Mouse (Mus musculus) heart, embryonic 14.5 days (tissue): Measurements from ENCODE around the gene Sod2. TPM values are rescaled to one million over a fixed set of nuclear protein-coding genes. Genes with fewer than 3 reads are reported as not detected.
"Not testable (repeated sequence)": the region's sequence is repeated elsewhere in the genome, so short reads cannot be mapped to it uniquely, and the experiment has no call there.

Source experiments
- ATAC-seq: fragments of 200-750 bp; cut with Nextera tagmentation; 2 replicates; pipeline ENCODE4 v1.8.0; 2017; ENCODE audit warnings: low read depth, moderate TSS enrichment; ENCODE audit not compliant: insufficient number of reproducible peaks, insufficient read depth, low FRiP score
- H3K27ac ChIP-seq, 2 experiments: fragments of 200-500 bp in 1 of 2; fragments of 300-500 bp in 1 of 2; sonication (generic) in 1 of 2; replicated peaks in 1 of 2; 2 replicates each; pipeline ENCODE4 v1.5.1; 2012 to 2014; ENCODE audit warnings: low read depth in 2 of 2, low read length in 2 of 2, control low read depth in 1 of 2, mild to moderate bottlenecking in 1 of 2, mixed read lengths in 1 of 2; ENCODE audit not compliant: control insufficient read depth in 1 of 2, insufficient read depth in 1 of 2
- H3K27me3 ChIP-seq: fragments of 300-500 bp; sonication (generic); 2 replicates; pipeline ENCODE4 v1.6.1; 2014; ENCODE audit warnings: mild to moderate bottlenecking, low read length, control low read depth; ENCODE audit not compliant: control insufficient read depth, insufficient read depth
- H3K36me3 ChIP-seq: fragments of 300-500 bp; sonication (generic); 2 replicates; pipeline ENCODE4 v1.6.1; 2014; ENCODE audit warnings: mild to moderate bottlenecking, control low read depth, low read length, mixed read lengths; ENCODE audit not compliant: control insufficient read depth, insufficient read depth
- H3K4me1 ChIP-seq, 2 experiments: fragments of 200-500 bp in 1 of 2; fragments of 300-500 bp in 1 of 2; sonication (generic) in 1 of 2; 2 replicates each; pipeline ENCODE4 v1.6.1; 2012 to 2014; ENCODE audit warnings: low read length in 2 of 2, control low read depth in 1 of 2, mixed read lengths in 1 of 2; ENCODE audit not compliant: control insufficient read depth in 2 of 2, insufficient read depth in 2 of 2
- H3K4me2 ChIP-seq: fragments of 300-500 bp; sonication (generic); 2 replicates; pipeline ENCODE4 v1.6.1; 2014; ENCODE audit warnings: mild to moderate bottlenecking, low read length
- H3K4me3 ChIP-seq, 2 experiments: fragments of 200-500 bp in 1 of 2; fragments of 300-500 bp in 1 of 2; sonication (generic) in 1 of 2; 2 replicates each; pipeline ENCODE4 v1.5.1; 2012 to 2014; ENCODE audit warnings: low read length in 2 of 2, mild to moderate bottlenecking in 2 of 2, control low read depth in 1 of 2, low read depth in 1 of 2, moderate library complexity in 1 of 2; ENCODE audit not compliant: control insufficient read depth in 1 of 2, insufficient read depth in 1 of 2
- H3K9ac ChIP-seq: fragments of 300-500 bp; sonication (generic); 2 replicates; pipeline ENCODE4 v1.6.1; 2014; ENCODE audit warnings: mild to moderate bottlenecking, low read length
- H3K9me3 ChIP-seq: fragments of 300-500 bp; sonication (generic); 2 replicates; pipeline ENCODE4 v1.6.1; 2016; ENCODE audit warnings: low read length, control low read depth; ENCODE audit not compliant: control insufficient read depth
- WGBS: fragments of 180-500 bp; shearing (Covaris S2); extraction: QIAGEN DNeasy Blood & Tissue Kit; methylation state at CpG from one replicate; pipeline ENCODE4 v1.1.7; 2014; 5-methylcytosine and 5-hydroxymethylcytosine counted together
- polyA plus RNA-seq: library from polyadenylated mRNA; unstranded; fragments of >200 nt; fragmentation: Nextera tagmentation; extraction: Ambion mirVana; gene quantifications from 2 replicates; pipeline ENCODE4 v1.2.1, GENCODE M21; 2014

Sod2 gene
- polyA plus RNA-seq, 1 experiment from 2014 or later = 533 TPM

DNA sequence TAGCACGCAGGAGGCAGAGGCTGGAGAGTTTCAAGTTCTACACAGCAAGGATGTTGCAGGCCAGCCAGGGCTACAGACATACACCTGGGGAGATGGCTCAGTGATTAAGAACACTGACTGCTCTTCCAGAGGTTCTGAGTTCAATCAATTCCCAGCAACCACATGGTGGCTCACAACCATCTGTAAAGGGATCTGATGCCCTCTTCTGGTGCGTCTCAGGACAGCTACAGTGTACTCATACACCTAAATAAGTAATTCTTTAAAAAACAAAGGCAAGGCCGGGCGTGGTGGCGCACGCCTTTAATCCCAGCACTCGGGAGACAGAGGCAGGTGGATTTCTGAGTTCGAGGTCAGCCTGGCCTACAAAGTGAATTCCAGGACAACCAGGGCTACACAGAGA lies 18.6 kb upstream of the Sod2 start:
- H3K9ac ChIP-seq, H3K27ac ChIP-seq, H3K9me3 ChIP-seq, H3K4me3 ChIP-seq, ATAC-seq, H3K27me3 ChIP-seq, H3K4me2 ChIP-seq, H3K4me1 ChIP-seq: not testable (repeated sequence)
- H3K36me3 ChIP-seq = peaks cover 34% of the 10 kb centered on the region
- WGBS = 94% methylated on average over 8 of the region's 8 CpGs

GRCm38 (mm10) chr17:12990567-12991145 lies 16.0 kb upstream of the Sod2 start:
- 50% methylated on average over 8 of the region's 8 CpGs for WGBS
- peaks cover 11% of the 10 kb centered on the region for H3K36me3 ChIP-seq
- no peaks in the 10 kb centered on the region for H3K9me3 ChIP-seq
- peak overlapping the region; percentile 93 to 96 for H3K4me3 ChIP-seq
- H3K4me1 ChIP-seq = peaks cover 3 to 13% of the 10 kb centered on the region in 2 experiments; a peak in 3 of 4 replicates
- no peaks in the 10 kb centered on the region for H3K27me3 ChIP-seq
- peak overlapping the region; percentile 99 for H3K9ac ChIP-seq
- peak overlapping the region in 1 of 2 experiments; percentile 99; a peak in 2 of 4 replicates for H3K27ac ChIP-seq
- ATAC-seq = no peak
- peak overlapping the region; percentile 91 for H3K4me2 ChIP-seq

DNA sequence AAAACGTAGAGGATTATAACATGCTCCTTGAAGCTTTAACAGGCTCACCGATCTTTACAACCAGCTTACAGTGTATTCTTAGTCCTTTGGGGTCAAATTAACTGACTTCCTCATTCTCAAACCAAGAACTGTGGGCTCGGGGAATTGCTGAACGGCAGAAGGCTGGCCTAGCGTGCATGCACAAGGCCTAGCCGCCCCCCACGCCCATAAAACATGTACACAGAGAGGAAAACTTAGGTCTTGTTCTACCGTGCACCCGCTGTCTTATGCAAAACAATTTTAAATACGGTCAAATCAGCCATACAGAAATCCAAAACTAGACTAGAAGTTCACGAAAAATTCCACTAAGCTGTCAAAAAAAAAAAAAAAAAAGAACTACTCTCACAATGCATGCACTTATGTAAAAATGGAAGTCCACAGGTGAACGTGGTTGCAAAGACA lies 15.4 kb upstream of the Sod2 start:
- Histone ChIP-seq H3K4me2 (peak overlapping the region; percentile 91), H3K9ac (peak overlapping the region; percentile 99), H3K4me3 (peak overlapping the region; percentile 93 to 96), H3K4me1 (peaks cover 3 to 13% of the 10 kb centered on the region in 2 experiments; a peak in 3 of 4 replicates), H3K36me3 (peaks cover 11% of the 10 kb centered on the region; the same call in 1 of the 2 replicates), H3K27ac (peak overlapping the region; percentile 19 to 99; a peak in 2 of 4 replicates), H3K9me3 (no peaks in the 10 kb centered on the region), H3K27me3 (no peaks in the 10 kb centered on the region)
- ATAC-seq = no peak
- 2% methylated on average over 12 of the region's 12 CpGs for WGBS

- peak overlapping the region; percentile 94 to 99 for H3K27ac ChIP-seq
- peak overlapping the region; percentile 99 for H3K9ac ChIP-seq
- peaks cover 3 to 13% of the 10 kb centered on the region in 2 experiments; a peak in 3 of 4 replicates for H3K4me1 ChIP-seq
- peak; percentile 96 for ATAC-seq
- H3K36me3 ChIP-seq = peaks cover 11% of the 10 kb centered on the region; the same call in 1 of the 2 replicates
- H3K9me3 ChIP-seq = no peaks in the 10 kb centered on the region
- H3K27me3 ChIP-seq = no peaks in the 10 kb centered on the region
- WGBS = under 1% methylated on average over 76 of the region's 84 CpGs
- H3K4me3 ChIP-seq = peak overlapping the region; percentile 93 to 96
- H3K4me2 ChIP-seq = peak overlapping the region; percentile 91
Measured at GRCm38 (mm10) chr17:12991635-12992358, 14.8 kb upstream of the Sod2 start.

GRCm38 (mm10) chr17:12992470-12992991 lies 14.1 kb upstream of the Sod2 start:
- H3K4me1 ChIP-seq = peaks cover 3 to 13% of the 10 kb centered on the region in 2 experiments; a peak in 3 of 4 replicates
- no peaks in the 10 kb centered on the region for H3K9me3 ChIP-seq
- WGBS = 0% methylated on average over 49 of the region's 51 CpGs
- H3K4me2 ChIP-seq = peak overlapping the region; percentile 87
- H3K27ac ChIP-seq = peak overlapping the region; percentile 90 to 99
- peak overlapping the region; percentile 93 to 96 for H3K4me3 ChIP-seq
- H3K36me3 ChIP-seq = peaks cover 11% of the 10 kb centered on the region; the same call in 1 of the 2 replicates
- peak; percentile 89 for ATAC-seq
- no peaks in the 10 kb centered on the region for H3K27me3 ChIP-seq
- peak overlapping the region; percentile 99 for H3K9ac ChIP-seq

- 63% methylated on average over 1 of the region's 1 CpGs for WGBS
- Histone ChIP-seq H3K36me3 (no peaks in the 10 kb centered on the region), H3K9me3 (no peaks in the 10 kb centered on the region), H3K27me3 (no peaks in the 10 kb centered on the region), H3K9ac (peak within 1 kb of the TSS; percentile 99), H3K4me3 (peak within 1 kb of the TSS in 1 of 2 experiments; percentile 96; a peak in 3 of 4 replicates), H3K4me2 (peak within 1 kb of the TSS; percentile 87), H3K27ac (peak within 1 kb of the TSS in 1 of 2 experiments; percentile 99; a peak in 2 of 4 replicates), H3K4me1 (peaks cover 3 to 13% of the 10 kb centered on the region in 2 experiments; a peak in 3 of 4 replicates)
- ATAC-seq = no peak
Measured at GRCm38 (mm10) chr17:12994069-12994468, 12.6 kb upstream of the Sod2 start, which contains the start of gene Wtap. Gene Wtap (minus strand): TSS chr17:12994169.

DNA sequence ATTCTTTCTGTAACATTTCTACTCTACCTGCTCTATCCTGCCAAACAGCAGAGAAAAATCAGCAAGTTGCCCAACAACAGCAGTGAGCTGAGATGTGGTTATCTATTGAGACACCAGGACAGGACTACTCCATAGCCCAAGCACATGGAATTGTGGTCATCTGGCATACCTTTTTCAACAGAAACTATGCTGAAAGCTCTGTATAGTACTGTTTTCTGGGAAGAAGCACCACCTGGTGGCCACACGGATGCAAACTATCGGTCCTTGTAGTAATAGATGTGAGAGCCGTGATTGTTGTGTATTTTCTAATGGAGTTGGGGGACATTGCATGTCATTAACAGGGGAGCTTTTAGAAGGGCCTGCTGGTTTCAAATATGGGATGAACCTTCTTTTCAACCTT lies 10.3 kb upstream of the Sod2 start:
- Histone ChIP-seq H3K9ac (no peak overlapping the region), H3K4me3 (no peak overlapping the region), H3K27ac (no peak overlapping the region), H3K9me3 (no peaks in the 10 kb centered on the region), H3K4me2 (no peak overlapping the region), H3K4me1 (peaks cover 0 to 4% of the 10 kb centered on the region in 2 experiments; a peak in 1 of 4 replicates), H3K36me3 (no peaks in the 10 kb centered on the region), H3K27me3 (no peaks in the 10 kb centered on the region)
- WGBS = 20% methylated on average over 3 of the region's 3 CpGs
- ATAC-seq = no peak
